Mouse (Mus musculus) MEL (cell line): ENCODE data around the gene Pcca. TPM values are rescaled to one million over a fixed set of nuclear protein-coding genes. Genes with fewer than 3 reads are reported as not detected.

ENCODE experiments used
- DNase-seq: peaks from one replicate; pipeline ENCODE4 v3.0.0; 2011; ENCODE audit warnings: low read depth, low spot score
- H3K27ac ChIP-seq: 2 replicates; pipeline ENCODE4 v1.5.1; 2012; ENCODE audit warnings: low read depth, mild to moderate bottlenecking, control low read depth, low read length, moderate library complexity; ENCODE audit not compliant: control insufficient read depth
- H3K27me3 ChIP-seq, 2 experiments: fragments of 150-350 bp in 1 of 2; sonication (generic) in 1 of 2; 2 replicates each; pipeline ENCODE4 v1.6.1; 2012; ENCODE audit warnings: low read length in 2 of 2, mild to moderate bottlenecking in 2 of 2, improper control_type of control experiment in 1 of 2, moderate library complexity in 1 of 2; ENCODE audit not compliant: insufficient read depth in 2 of 2, control insufficient read depth in 1 of 2
- H3K36me3 ChIP-seq, 2 experiments: 2 replicates each; pipeline ENCODE4 v1.6.1; 2012 to 2014; ENCODE audit warnings: low read length in 2 of 2, improper control_type of control experiment in 1 of 2, inconsistent platforms in 1 of 2, mild to moderate bottlenecking in 1 of 2; ENCODE audit not compliant: insufficient read depth in 2 of 2, control insufficient read depth in 1 of 2
- H3K4me1 ChIP-seq, 2 experiments: fragments of 150-350 bp in 1 of 2; sonication (generic) in 1 of 2; 2 replicates each; pipeline ENCODE4 v1.6.1; 2012; ENCODE audit warnings: low read length in 2 of 2, improper control_type of control experiment in 1 of 2, mild to moderate bottlenecking in 1 of 2; ENCODE audit not compliant: insufficient read depth in 2 of 2, control insufficient read depth in 1 of 2
- H3K4me3 ChIP-seq, 2 experiments: fragments of 150-350 bp in 1 of 2; sonication (generic) in 1 of 2; 2 replicates each; pipeline ENCODE4 v1.5.1; 2012; ENCODE audit warnings: low read depth in 2 of 2, low read length in 2 of 2, mild to moderate bottlenecking in 2 of 2, moderate library complexity in 2 of 2, control low read depth in 1 of 2, improper control_type of control experiment in 1 of 2; ENCODE audit not compliant: control insufficient read depth in 1 of 2, insufficient read depth in 1 of 2
- H3K79me2 ChIP-seq: 2 replicates; pipeline ENCODE4 v1.6.1; 2012; ENCODE audit warnings: mild to moderate bottlenecking, low read length, moderate library complexity; ENCODE audit not compliant: control insufficient read depth, poor library complexity, insufficient read depth
- H3K9ac ChIP-seq: 2 replicates; pipeline ENCODE4 v1.6.1; 2012; ENCODE audit warnings: low read depth, mild to moderate bottlenecking, control low read depth, low read length, moderate library complexity; ENCODE audit not compliant: control insufficient read depth, poor library complexity, severe bottlenecking
- H3K9me3 ChIP-seq: fragments of 150-350 bp; sonication (generic); replicated peaks from 2 replicates; pipeline ENCODE4 v1.6.1; 2012; ENCODE audit warnings: mild to moderate bottlenecking, low read length, improper control_type of control experiment, moderate library complexity; ENCODE audit not compliant: insufficient read depth
- BHLHE40 ChIP-seq: IDR thresholded peaks from 2 replicates; pipeline ENCODE4 v1.6.1; 2012; ENCODE audit warnings: low read depth, mild to moderate bottlenecking, inconsistent platforms, low read length, improper control_type of control experiment, borderline replicate concordance
- CHD1 ChIP-seq: IDR thresholded peaks from 2 replicates; pipeline ENCODE4 v1.6.1; 2012; ENCODE audit warnings: low read depth, mild to moderate bottlenecking, inconsistent platforms, low read length, improper control_type of control experiment
- E2F4 ChIP-seq: IDR thresholded peaks from 2 replicates; pipeline ENCODE4 v1.6.1; 2011; ENCODE audit warnings: low read depth, low read length, improper control_type of control experiment, borderline replicate concordance
- EP300 ChIP-seq, 2 experiments: IDR thresholded peaks; 2 replicates each; pipeline ENCODE4 v1.6.1; 2011; ENCODE audit warnings: improper control_type of control experiment in 2 of 2, low read length in 2 of 2, low read depth in 1 of 2, mild to moderate bottlenecking in 1 of 2
- ETS1 ChIP-seq: IDR thresholded peaks from 2 replicates; pipeline ENCODE4 v1.6.1; 2012; ENCODE audit warnings: low read depth, mild to moderate bottlenecking, inconsistent platforms, low read length, improper control_type of control experiment, moderate library complexity
- HCFC1 ChIP-seq: IDR thresholded peaks from 2 replicates; pipeline ENCODE4 v1.6.1; 2012; ENCODE audit warnings: low read depth, mild to moderate bottlenecking, inconsistent platforms, low read length, improper control_type of control experiment, moderate library complexity
- JUND ChIP-seq: IDR thresholded peaks from 2 replicates; pipeline ENCODE4 v1.6.1; 2011; ENCODE audit warnings: low read depth, mild to moderate bottlenecking, improper control_type of control experiment, low read length
- KAT2A ChIP-seq: conservative IDR thresholded peaks from 2 replicates; pipeline ENCODE4 v1.6.1; 2012; ENCODE audit warnings: low read depth, low read length, improper control_type of control experiment, inconsistent platforms
- MAFK ChIP-seq: IDR thresholded peaks from 2 replicates; pipeline ENCODE4 v1.6.1; 2011; ENCODE audit warnings: low read depth, mild to moderate bottlenecking, low read length, improper control_type of control experiment, borderline replicate concordance
- MAZ ChIP-seq: IDR thresholded peaks from 2 replicates; pipeline ENCODE4 v1.6.1; 2012; ENCODE audit warnings: low read depth, mild to moderate bottlenecking, inconsistent platforms, low read length, improper control_type of control experiment
- MEF2A ChIP-seq: IDR thresholded peaks from 2 replicates; pipeline ENCODE4 v1.6.1; 2014; ENCODE audit warnings: low read depth, mild to moderate bottlenecking, inconsistent platforms, low read length, improper control_type of control experiment; ENCODE audit not compliant: poor library complexity, insufficient replicate concordance, severe bottlenecking; ENCODE audit errors: extremely low read depth
- MXI1 ChIP-seq: IDR thresholded peaks from 2 replicates; pipeline ENCODE4 v1.6.1; 2011; ENCODE audit warnings: mild to moderate bottlenecking, low read depth, low read length, improper control_type of control experiment
- MYB ChIP-seq: IDR thresholded peaks from 2 replicates; pipeline ENCODE4 v1.6.1; 2011; ENCODE audit warnings: mild to moderate bottlenecking, low read depth, low read length, improper control_type of control experiment
- POLR2AphosphoS2 ChIP-seq: IDR thresholded peaks from 2 replicates; pipeline ENCODE4 v1.6.1; 2011; ENCODE audit warnings: low read length, improper control_type of control experiment
- POLR2AphosphoS5 ChIP-seq: IDR thresholded peaks from 2 replicates; pipeline ENCODE4 v1.6.1; 2012; ENCODE audit warnings: low read depth, borderline replicate concordance, mild to moderate bottlenecking, inconsistent platforms, low read length, moderate library complexity, mixed read lengths
- RAD21 ChIP-seq: IDR thresholded peaks from 2 replicates; pipeline ENCODE4 v1.6.1; 2011; ENCODE audit warnings: mild to moderate bottlenecking, low read depth, low read length, improper control_type of control experiment
- SMC3 ChIP-seq: IDR thresholded peaks from 2 replicates; pipeline ENCODE4 v1.6.1; 2011; ENCODE audit warnings: low read depth, low read length, improper control_type of control experiment
- TBP ChIP-seq: IDR thresholded peaks from 2 replicates; pipeline ENCODE4 v1.8.0; 2011; ENCODE audit warnings: low read depth, low read length, improper control_type of control experiment
- TCF12 ChIP-seq: IDR thresholded peaks from 2 replicates; pipeline ENCODE4 v1.6.1; 2014; ENCODE audit warnings: low read depth, mild to moderate bottlenecking, inconsistent platforms, low read length, improper control_type of control experiment, moderate library complexity
- USF1 ChIP-seq: IDR thresholded peaks from 2 replicates; pipeline ENCODE4 v1.6.1; 2014; ENCODE audit warnings: low read depth, mild to moderate bottlenecking, inconsistent platforms, low read length, improper control_type of control experiment, moderate library complexity
- USF2 ChIP-seq, 2 experiments: IDR thresholded peaks; 2 replicates each; pipeline ENCODE4 v1.6.1; 2011 to 2012; ENCODE audit warnings: improper control_type of control experiment in 2 of 2, low read length in 2 of 2, borderline replicate concordance in 1 of 2, inconsistent platforms in 1 of 2, low read depth in 1 of 2, mild to moderate bottlenecking in 1 of 2; ENCODE audit not compliant: insufficient read depth in 1 of 2
- ZKSCAN1 ChIP-seq: IDR thresholded peaks from 2 replicates; pipeline ENCODE4 v1.6.1; 2012; ENCODE audit warnings: low read depth, mild to moderate bottlenecking, inconsistent platforms, low read length, improper control_type of control experiment, moderate library complexity
- ZMIZ1 ChIP-seq: IDR thresholded peaks from 2 replicates; pipeline ENCODE4 v1.6.1; 2012; ENCODE audit warnings: low read depth, mild to moderate bottlenecking, inconsistent platforms, low read length, improper control_type of control experiment, moderate library complexity
- polyA plus RNA-seq, 2 experiments: library from polyadenylated mRNA; stranded (reverse) in 1 of 2; unstranded in 1 of 2; fragments of >175 nt in 1 of 2; fragments of >200 nt in 1 of 2; gene quantifications; 2 replicates each; pipeline versions ENCODE4 v1.2.1 to v1.2.4; 2012; ENCODE audit warnings: low replicate concordance in 2 of 2, low read depth in 1 of 2; ENCODE audit not compliant: insufficient read length in 2 of 2, insufficient read depth in 1 of 2, missing spikeins in 1 of 2
- total RNA-seq: library from RNA; depleted of rRNA; stranded (reverse); fragments of 300-350 nt; gene quantifications from 2 replicates; pipeline ENCODE4 v1.2.3, GENCODE M21; 2012

Gene Pcca
- total and polyA plus RNA-seq, 3 experiments, result 21.2 to 22.7 TPM; not detected in 1

GRCm38 (mm10) chr14:122872612-122873011 is 338.5 kb downstream of the Pcca start:
- DNase-seq, result no peak

GRCm38 (mm10) chr14:122875056-122875455 is 340.9 kb downstream of the Pcca start:
- DNase-seq, result no peak
- Histone ChIP-seq H3K9ac (no peak overlapping the region), H3K27me3 (no peaks in the 10 kb centered on the region), H3K9me3 (no peaks in the 10 kb centered on the region), H3K79me2 (no peaks in the 10 kb centered on the region), H3K36me3 (no peaks in the 10 kb centered on the region), H3K4me1 (no peaks in the 10 kb centered on the region), H3K4me3 (no peak overlapping the region), H3K27ac (no peak overlapping the region)
- TF ChIP-seq ETS1 (no peak), E2F4 (no peak), CHD1 (no peak), JUND (no peak), MXI1 (no peak), MAFK (no peak), TCF12 (no peak), MAZ (no peak), KAT2A (no peak), SMC3 (no peak), MYB (no peak), ZMIZ1 (no peak)

More at GRCm38 (mm10) chr14:122872612-122873011, 338.5 kb downstream of the Pcca start:
- peak; percentile 67; the same call in 1 of the 2 replicates for TF ChIP-seq MAFK
- TF ChIP-seq JUND, result no peak
- no peak for TF ChIP-seq TBP
- no peak overlapping the region for H3K27ac ChIP-seq
- H3K4me1 ChIP-seq, result peaks cover 0 to 4% of the 10 kb centered on the region in 2 experiments; a peak in 1 of 4 replicates
- no peak overlapping the region for H3K4me3 ChIP-seq
- H3K9me3 ChIP-seq, result no peaks in the 10 kb centered on the region
- no peaks in the 10 kb centered on the region for H3K27me3 ChIP-seq
- H3K79me2 ChIP-seq, result no peaks in the 10 kb centered on the region
- H3K36me3 ChIP-seq, result no peaks in the 10 kb centered on the region; a peak in 1 of 4 replicates
- H3K9ac ChIP-seq, result no peak overlapping the region

GRCm38 (mm10) chr14:122875636-122876035 is 341.5 kb downstream of the Pcca start:
- Histone ChIP-seq H3K79me2 (no peaks in the 10 kb centered on the region), H3K4me1 (no peaks in the 10 kb centered on the region), H3K36me3 (no peaks in the 10 kb centered on the region), H3K9ac (no peak overlapping the region), H3K27me3 (no peaks in the 10 kb centered on the region), H3K27ac (no peak overlapping the region), H3K4me3 (no peak overlapping the region), H3K9me3 (no peaks in the 10 kb centered on the region)
- DNase-seq, result no peak
- TF ChIP-seq JUND, result no peak
- no peak for TF ChIP-seq USF1
- no peak for TF ChIP-seq HCFC1
- TF ChIP-seq BHLHE40, result no peak
- TF ChIP-seq MEF2A, result no peak
- no peak for TF ChIP-seq POLR2AphosphoS2
- TF ChIP-seq RAD21, result no peak
- TF ChIP-seq POLR2AphosphoS5, result no peak
- TF ChIP-seq ZKSCAN1, result no peak
- TF ChIP-seq USF2 (IDR thresholded peaks at IDR 0.05; ENCODE audit: borderline replicate concordance in 1 of 2, insufficient read depth in 1 of 2, low read depth in 1 of 2, low read length in 2 of 2), result no peak
- TF ChIP-seq EP300 (IDR thresholded peaks at IDR 0.05; ENCODE audit: low read depth in 1 of 2, low read length in 2 of 2), result no peak
- TF ChIP-seq ZMIZ1, result no peak
